Mouse (Mus musculus): Measurements from ENCODE around the gene Kcnrg. TPM values are rescaled to one million over a fixed set of nuclear protein-coding genes. Genes with fewer than 3 reads are reported as not detected.

Gene Kcnrg
- polyA plus RNA-seq, 1 experiment from 2014 or later, result 0.29 TPM

DNA sequence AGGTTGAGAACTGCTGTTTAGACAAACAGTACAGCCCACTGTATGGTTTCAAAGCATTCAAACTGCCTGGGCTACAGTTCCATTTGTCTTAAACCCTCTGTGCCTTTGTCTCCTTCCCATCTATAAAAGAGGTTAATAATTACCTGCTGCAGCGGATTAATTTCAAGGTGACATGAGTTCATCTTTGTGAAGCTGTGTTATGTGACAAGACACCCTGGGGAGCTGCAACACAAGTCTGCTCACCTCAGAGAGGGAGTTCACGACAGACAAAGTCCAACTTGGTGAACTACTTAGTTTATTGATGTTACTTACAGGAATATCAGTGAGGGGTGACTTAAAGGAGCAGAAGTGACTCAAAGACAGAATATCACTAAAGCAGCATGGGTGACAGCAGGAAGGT lies 35.1 kb upstream of the Kcnrg start:
- H3K4me1 ChIP-seq (replicated peaks; ENCODE audit: control insufficient read depth, insufficient read depth), result no peaks in the 10 kb centered on the region
- WGBS, result 69% methylated on average over 2 of the region's 2 CpGs
- no peak overlapping the region for H3K4me3 ChIP-seq (ENCODE audit: low read depth, low read length)
- no peak overlapping the region for H3K4me2 ChIP-seq (replicated peaks; ENCODE audit: low read depth)
- TF ChIP-seq CTCF (IDR thresholded peaks at IDR 0.05; ENCODE audit: low read depth), result no peak
- no peak for TF ChIP-seq EP300 (optimal IDR thresholded peaks at IDR 0.05)
- no peak for ATAC-seq (ENCODE audit: low FRiP score, low TSS enrichment)
- H3K9me3 ChIP-seq (ENCODE audit: control insufficient read depth, low read length), result no peaks in the 10 kb centered on the region
- H3K27ac ChIP-seq (replicated peaks), result no peak overlapping the region
- no peaks in the 10 kb centered on the region for H3K27me3 ChIP-seq (ENCODE audit: control insufficient read depth, insufficient read depth, low read length)
- H3K36me3 ChIP-seq (ENCODE audit: control insufficient read depth, insufficient read depth, low read length), result no peaks in the 10 kb centered on the region
- no peak for DNase-seq (ENCODE audit: low spot score)
- no peak overlapping the region for H3K9ac ChIP-seq (ENCODE audit: low read length)

DNA sequence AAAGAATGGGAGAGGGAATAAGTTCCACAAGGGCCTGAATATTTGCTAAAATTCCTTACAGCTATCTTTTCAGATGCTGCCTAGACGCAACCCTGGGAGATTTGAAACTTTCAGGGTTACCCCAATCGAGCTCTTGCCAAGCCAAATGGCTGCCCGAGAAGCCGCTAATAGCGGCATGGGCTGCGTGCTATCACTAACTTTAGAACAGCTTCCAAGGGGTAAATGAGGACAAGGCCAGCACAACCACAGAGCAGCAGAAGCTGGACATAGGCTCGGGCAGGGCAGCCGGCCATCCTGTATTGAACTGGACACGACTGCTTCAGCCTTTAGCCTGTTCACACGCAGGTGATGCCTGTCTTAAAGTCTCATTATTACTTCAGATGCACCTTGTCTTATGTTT lies 32.2 kb upstream of the Kcnrg start:
- H3K27me3 ChIP-seq (ENCODE audit: control insufficient read depth, insufficient read depth, low read length), result no peaks in the 10 kb centered on the region
- H3K36me3 ChIP-seq (ENCODE audit: control insufficient read depth, insufficient read depth, low read length), result no peaks in the 10 kb centered on the region
- ATAC-seq (ENCODE audit: low FRiP score, low TSS enrichment) (no peak), DNase-seq (ENCODE audit: low spot score) (no peak)
- no peaks in the 10 kb centered on the region for H3K9me3 ChIP-seq (ENCODE audit: control insufficient read depth, low read length)
- H3K4me3 ChIP-seq (ENCODE audit: low read depth, low read length), result no peak overlapping the region
- H3K4me2 ChIP-seq (replicated peaks; ENCODE audit: low read depth), result no peak overlapping the region
- no peak overlapping the region for H3K27ac ChIP-seq (replicated peaks)
- H3K9ac ChIP-seq (ENCODE audit: low read length), result no peak overlapping the region
- H3K4me1 ChIP-seq (replicated peaks; ENCODE audit: control insufficient read depth, insufficient read depth), result no peaks in the 10 kb centered on the region
- TF ChIP-seq CTCF (IDR thresholded peaks at IDR 0.05; ENCODE audit: low read depth), result no peak
- no peak for TF ChIP-seq EP300 (optimal IDR thresholded peaks at IDR 0.05)
- WGBS, result 85% methylated on average over 10 of the region's 10 CpGs

GRCm38 (mm10) chr14:61575941-61576340 lies 31.3 kb upstream of the Kcnrg start:
- no peak overlapping the region for H3K9ac ChIP-seq (ENCODE audit: low read length)
- no peak overlapping the region for H3K27ac ChIP-seq (replicated peaks)
- ATAC-seq (ENCODE audit: low FRiP score, low TSS enrichment) (no peak), DNase-seq (ENCODE audit: low spot score) (no peak)
- H3K27me3 ChIP-seq (ENCODE audit: control insufficient read depth, insufficient read depth, low read length), result no peaks in the 10 kb centered on the region
- H3K4me3 ChIP-seq (ENCODE audit: low read depth, low read length), result no peak overlapping the region
- TF ChIP-seq EP300 (optimal IDR thresholded peaks at IDR 0.05), result no peak
- TF ChIP-seq CTCF (IDR thresholded peaks at IDR 0.05; ENCODE audit: low read depth), result no peak
- no peaks in the 10 kb centered on the region for H3K9me3 ChIP-seq (ENCODE audit: control insufficient read depth, low read length)
- no peaks in the 10 kb centered on the region for H3K36me3 ChIP-seq (ENCODE audit: control insufficient read depth, insufficient read depth, low read length)
- WGBS, result 90% methylated on average over 8 of the region's 8 CpGs
- no peaks in the 10 kb centered on the region for H3K4me1 ChIP-seq (replicated peaks; ENCODE audit: control insufficient read depth, insufficient read depth)
- H3K4me2 ChIP-seq (replicated peaks; ENCODE audit: low read depth), result no peak overlapping the region

DNA sequence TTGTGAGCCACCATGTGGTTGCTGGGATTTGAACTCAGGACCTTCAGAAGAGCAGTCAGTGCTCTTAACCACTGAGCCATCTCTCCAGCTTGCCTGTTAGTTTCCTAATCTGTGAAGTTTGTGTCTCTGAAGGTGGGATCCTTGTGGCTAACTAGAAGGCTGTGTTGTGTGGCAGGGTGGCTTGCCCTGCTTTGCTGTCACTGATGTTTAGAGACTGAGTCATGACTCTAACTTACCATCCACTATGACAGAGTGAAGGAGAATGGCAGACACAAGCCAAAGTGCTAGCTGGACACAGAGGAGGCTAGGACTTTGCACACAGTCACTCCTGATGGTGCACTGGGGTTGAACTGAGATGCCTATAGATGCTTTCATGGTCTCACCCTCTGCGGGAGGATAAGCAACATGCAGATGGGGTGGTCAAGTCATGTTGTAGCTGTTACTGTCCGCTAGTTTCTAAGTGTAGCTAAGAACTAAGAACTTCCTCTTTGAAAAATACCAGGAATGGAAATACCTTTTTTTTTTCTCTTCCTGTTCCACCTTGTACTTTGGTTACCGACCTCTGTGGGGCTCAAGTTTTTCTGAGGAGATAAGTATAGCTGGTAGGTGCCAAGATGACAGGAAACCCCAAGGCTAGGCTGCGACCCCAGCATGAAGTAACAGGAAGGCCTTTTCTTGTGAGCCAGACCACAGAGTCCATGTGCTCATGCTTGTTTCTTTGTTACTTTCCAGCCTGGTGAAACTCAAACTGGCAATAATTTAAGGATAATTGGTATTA lies 17.8 kb upstream of the Kcnrg start:
- no peaks in the 10 kb centered on the region for H3K27me3 ChIP-seq (ENCODE audit: control insufficient read depth, insufficient read depth, low read length)
- TF ChIP-seq CTCF (IDR thresholded peaks at IDR 0.05; ENCODE audit: low read depth) (no peak), EP300 (optimal IDR thresholded peaks at IDR 0.05) (no peak)
- ATAC-seq (ENCODE audit: low FRiP score, low TSS enrichment) (no peak), DNase-seq (ENCODE audit: low spot score) (no peak)
- H3K4me2 ChIP-seq (replicated peaks; ENCODE audit: low read depth), result no peak overlapping the region
- H3K9me3 ChIP-seq (ENCODE audit: control insufficient read depth, low read length), result no peaks in the 10 kb centered on the region
- no peaks in the 10 kb centered on the region for H3K4me1 ChIP-seq (replicated peaks; ENCODE audit: control insufficient read depth, insufficient read depth)
- H3K9ac ChIP-seq (ENCODE audit: low read length), result no peak overlapping the region
- no peak overlapping the region for H3K27ac ChIP-seq (replicated peaks)
- WGBS, result 70% methylated on average over 4 of the region's 4 CpGs
- H3K4me3 ChIP-seq (ENCODE audit: low read depth, low read length), result no peak overlapping the region
- no peaks in the 10 kb centered on the region for H3K36me3 ChIP-seq (ENCODE audit: control insufficient read depth, insufficient read depth, low read length)

GRCm38 (mm10) chr14:61596719-61597426 lies 10.4 kb upstream of the Kcnrg start:
- H3K4me1 ChIP-seq (replicated peaks; ENCODE audit: control insufficient read depth, insufficient read depth), result no peaks in the 10 kb centered on the region
- ATAC-seq (ENCODE audit: low FRiP score, low TSS enrichment) (peak; percentile 30; the same call in 1 of the 2 replicates), DNase-seq (ENCODE audit: low spot score) (no peak)
- H3K27me3 ChIP-seq (ENCODE audit: control insufficient read depth, insufficient read depth, low read length), result no peaks in the 10 kb centered on the region
- TF ChIP-seq CTCF (IDR thresholded peaks at IDR 0.05; ENCODE audit: low read depth), result no peak
- no peak for TF ChIP-seq EP300 (optimal IDR thresholded peaks at IDR 0.05)
- H3K4me2 ChIP-seq (replicated peaks; ENCODE audit: low read depth), result no peak overlapping the region
- no peaks in the 10 kb centered on the region for H3K9me3 ChIP-seq (ENCODE audit: control insufficient read depth, low read length)
- 0 out of 2 replicates have a peak overlapping the region, but pooled peaks have one; percentile 56 for H3K27ac ChIP-seq (replicated peaks)
- H3K36me3 ChIP-seq (ENCODE audit: control insufficient read depth, insufficient read depth, low read length), result no peaks in the 10 kb centered on the region
- WGBS, result 61% methylated on average over 9 of the region's 9 CpGs
- no peak overlapping the region for H3K4me3 ChIP-seq (ENCODE audit: low read depth, low read length)
- H3K9ac ChIP-seq (ENCODE audit: low read length), result no peak overlapping the region

DNA sequence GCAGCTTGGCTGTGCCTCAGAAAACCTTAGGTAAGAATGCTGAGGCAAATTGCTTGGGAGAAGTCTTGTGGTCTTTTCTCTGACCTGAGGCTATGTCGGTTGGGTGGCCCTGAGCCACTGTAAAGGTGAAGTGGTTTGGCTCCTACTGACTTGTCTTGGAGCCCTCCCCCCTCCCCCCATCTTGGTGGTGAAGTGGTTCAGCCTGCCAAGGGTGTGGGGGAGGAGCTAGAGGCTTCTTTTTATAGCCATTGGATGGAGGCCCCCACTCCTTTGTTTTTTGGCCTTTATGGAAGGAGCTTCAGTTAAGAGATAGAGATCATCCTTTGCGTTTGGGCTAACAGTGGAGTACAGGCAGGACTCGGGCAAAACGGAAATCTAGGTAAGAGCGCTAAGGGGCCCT lies 9.3 kb upstream of the Kcnrg start, which contains the start of gene Trim13:
Gene Trim13 (plus strand): TSS at position 280 of the 400 bp plus-strand sequence.
- Histone ChIP-seq H3K4me2 (replicated peaks; ENCODE audit: low read depth) (peak within 1 kb of the TSS; percentile 59), H3K4me3 (ENCODE audit: low read depth, low read length) (peak within 1 kb of the TSS; percentile 74), H3K36me3 (ENCODE audit: control insufficient read depth, insufficient read depth, low read length) (no peaks in the 10 kb centered on the region), H3K4me1 (replicated peaks; ENCODE audit: control insufficient read depth, insufficient read depth) (no peaks in the 10 kb centered on the region), H3K27ac (replicated peaks) (0 out of 2 replicates have a peak within 1 kb of the TSS, but pooled peaks have one; percentile 56), H3K27me3 (ENCODE audit: control insufficient read depth, insufficient read depth, low read length) (no peaks in the 10 kb centered on the region), H3K9ac (ENCODE audit: low read length) (peak within 1 kb of the TSS; percentile 89; the same call in 1 of the 2 replicates), H3K9me3 (ENCODE audit: control insufficient read depth, low read length) (no peaks in the 10 kb centered on the region)
- DNase-seq (ENCODE audit: low spot score), result no peak
- no peak for TF ChIP-seq CTCF (IDR thresholded peaks at IDR 0.05; ENCODE audit: low read depth)
- no peak for TF ChIP-seq EP300 (optimal IDR thresholded peaks at IDR 0.05)
- WGBS, result 63% methylated on average over 5 of the region's 5 CpGs
- no peak for ATAC-seq (ENCODE audit: low FRiP score, low TSS enrichment)

Measured in stomach, postnatal 0 days (tissue).